Mouse (Mus musculus): Measurements from ENCODE around the gene Siah1a.

DNA sequence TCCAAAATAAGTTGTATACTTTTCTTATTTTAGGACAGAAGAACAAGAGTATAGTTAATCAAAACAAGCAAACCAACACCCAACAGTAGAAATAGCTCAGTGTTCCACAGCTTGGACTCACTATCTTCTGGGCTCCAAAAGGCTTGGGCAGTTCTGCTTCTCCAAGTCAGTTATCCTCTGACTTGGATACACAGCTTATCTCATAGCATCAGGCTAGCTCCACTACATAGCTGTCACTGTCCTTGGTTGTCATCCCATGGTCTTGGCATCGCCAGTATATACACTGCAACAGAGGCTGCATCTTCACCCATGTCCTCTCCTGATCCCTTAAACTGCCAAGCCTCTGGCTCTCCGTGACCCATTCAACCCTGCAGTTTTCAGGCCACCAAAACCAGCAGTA is 50.0 kb downstream of the Siah1a start:
- TF ChIP-seq CTCF (IDR thresholded peaks at IDR 0.05; ENCODE audit: low read depth, low read length) (no peak), POLR2A (IDR thresholded peaks at IDR 0.05; ENCODE audit: extremely low read depth, insufficient read depth, low read length) (no peak)

All from liver, adult 2 months (tissue).